Mouse (Mus musculus) erythroblast, embryonic 14.5 days (primary cell): ENCODE data around the gene Hyal3. TPM values are rescaled to one million over a fixed set of nuclear protein-coding genes. Genes with fewer than 3 reads are reported as not detected.

ENCODE experiments used
- H3K27me3 ChIP-seq: 2 replicates; pipeline ENCODE4 v1.6.1; 2012; ENCODE audit warnings: inconsistent platforms; ENCODE audit not compliant: control insufficient read depth
- H3K36me3 ChIP-seq: 2 replicates; pipeline ENCODE4 v1.6.1; 2012; ENCODE audit warnings: mild to moderate bottlenecking, inconsistent platforms; ENCODE audit not compliant: control insufficient read depth
- H3K4me1 ChIP-seq: 2 replicates; pipeline ENCODE4 v1.6.1; 2012; ENCODE audit warnings: inconsistent platforms; ENCODE audit not compliant: control insufficient read depth
- H3K4me3 ChIP-seq: replicated peaks from 2 replicates; pipeline ENCODE3; 2012; ENCODE audit warnings: moderate library complexity, mild to moderate bottlenecking, inconsistent platforms
- H3K9me3 ChIP-seq: 2 replicates; pipeline ENCODE4 v1.6.1; 2012; ENCODE audit warnings: low read length, inconsistent platforms, mixed read lengths; ENCODE audit not compliant: control insufficient read depth
- GATA1 ChIP-seq: IDR thresholded peaks from 2 replicates; pipeline ENCODE4 v1.6.1; 2012; ENCODE audit warnings: low read length, inconsistent platforms, mixed read lengths
- TAL1 ChIP-seq: IDR thresholded peaks from 3 replicates; pipeline ENCODE4 v1.6.1; 2012; ENCODE audit warnings: low read length, inconsistent platforms, mixed read lengths
- polyA plus RNA-seq: library from polyadenylated mRNA; stranded (reverse); fragments of >175 nt; gene quantifications from 2 replicates; pipeline ENCODE4 v1.2.3, GENCODE M21; 2012

Gene Hyal3
- polyA plus RNA-seq, 1 experiment = not detected

DNA sequence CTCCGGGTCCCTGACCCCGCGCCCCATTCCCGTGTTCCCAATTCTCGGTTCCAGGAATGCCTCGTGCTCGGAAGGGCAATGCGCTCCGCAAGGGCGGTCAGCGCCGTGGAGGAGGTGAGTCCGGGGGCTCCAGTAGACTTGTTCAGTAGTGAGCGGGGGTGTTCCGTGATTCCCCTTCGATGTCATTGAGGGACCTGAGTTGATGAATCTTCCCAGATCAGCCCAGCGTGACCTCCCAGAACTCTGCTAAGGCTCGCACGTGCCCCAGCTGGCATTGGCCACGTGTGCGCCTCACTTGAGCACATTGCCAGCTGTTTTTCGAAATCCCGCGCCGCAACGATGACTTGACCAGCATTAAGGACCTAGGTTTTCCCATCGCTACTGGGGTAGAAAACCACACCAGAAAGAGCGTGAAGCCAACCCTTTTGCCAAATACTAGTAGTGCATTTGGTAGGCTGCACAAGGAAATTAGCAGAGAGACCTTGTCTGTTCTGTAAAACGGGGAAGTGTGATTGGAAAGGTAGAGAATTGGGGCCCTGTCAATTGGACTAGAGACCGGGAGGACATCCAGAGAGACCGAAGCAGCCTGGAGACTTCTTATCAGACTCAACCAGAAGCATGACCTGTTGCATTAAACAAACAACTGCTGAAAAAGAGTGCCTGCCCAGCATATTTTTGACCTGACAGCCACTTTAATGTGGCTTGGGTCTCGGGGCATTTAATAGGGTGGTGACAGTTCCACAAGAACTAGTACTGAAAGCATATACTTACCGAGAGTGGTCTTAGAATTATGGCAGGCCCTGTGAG lies 7.4 kb downstream of the Hyal3 start:
- Histone ChIP-seq H3K27me3 (no peaks in the 10 kb centered on the region; the same call in 1 of the 2 replicates), H3K36me3 (peaks cover 82% of the 10 kb centered on the region), H3K9me3 (no peaks in the 10 kb centered on the region), H3K4me1 (peaks cover 81% of the 10 kb centered on the region), H3K4me3 (peak overlapping the region; percentile 78)
- TF ChIP-seq GATA1 = peak; percentile 43
- peak; percentile 72 for TF ChIP-seq TAL1

DNA sequence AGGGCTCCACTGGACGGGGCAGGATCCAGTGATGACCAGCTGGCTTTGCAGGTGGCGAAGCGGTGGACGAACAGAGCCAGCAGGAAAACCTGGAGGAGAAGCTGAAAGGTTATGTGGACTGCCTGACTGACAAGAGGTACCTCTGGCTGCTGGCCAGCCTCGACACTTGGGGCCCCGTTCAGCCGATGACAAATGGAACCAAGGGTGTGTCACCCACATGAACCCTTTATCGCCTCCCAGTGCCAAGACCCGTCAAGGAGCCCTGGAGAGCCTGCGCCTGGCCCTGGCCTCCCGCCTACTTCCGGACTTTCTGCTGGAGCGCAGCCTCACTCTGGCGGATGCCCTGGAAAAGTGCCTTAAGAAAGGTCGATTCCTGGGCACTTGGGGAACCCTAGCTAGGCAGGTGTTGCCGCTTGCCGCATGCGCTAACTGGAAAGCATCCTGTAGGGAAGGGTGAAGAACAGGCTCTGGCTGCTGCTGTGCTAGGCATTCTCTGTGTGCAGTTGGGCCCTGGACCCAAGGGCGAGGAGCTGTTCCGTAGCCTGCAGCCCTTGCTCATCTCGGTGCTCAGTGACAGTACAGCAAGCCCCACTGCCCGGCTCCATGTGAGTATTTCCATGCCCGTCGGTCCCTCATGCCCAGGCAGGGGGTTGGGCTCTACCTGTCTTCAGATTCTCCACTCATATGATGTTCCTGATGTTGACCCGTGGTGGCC lies 9.6 kb downstream of the Hyal3 start:
- no peaks in the 10 kb centered on the region for H3K9me3 ChIP-seq
- peak overlapping the region; percentile 78 for H3K4me3 ChIP-seq
- H3K27me3 ChIP-seq = no peaks in the 10 kb centered on the region; the same call in 1 of the 2 replicates
- H3K36me3 ChIP-seq = peaks cover 82% of the 10 kb centered on the region
- TF ChIP-seq GATA1 = no peak
- TF ChIP-seq TAL1 = no peak
- peaks cover 71% of the 10 kb centered on the region for H3K4me1 ChIP-seq

DNA sequence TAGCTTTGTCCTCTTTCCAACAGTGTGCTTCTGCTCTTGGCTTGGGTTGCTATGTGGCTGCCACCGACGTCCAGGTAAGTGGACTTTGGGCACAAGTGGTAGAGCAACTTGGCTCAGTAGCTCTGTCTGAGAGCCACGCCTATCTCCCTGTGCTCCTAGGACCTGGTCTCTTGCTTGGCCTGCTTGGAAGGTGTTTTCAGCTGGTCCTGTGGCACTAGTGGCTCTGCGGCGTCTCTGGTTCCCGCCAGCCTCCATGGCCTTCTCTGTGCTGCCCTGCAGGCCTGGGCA lies 10.1 kb downstream of the Hyal3 start:
- peaks cover 81% of the 10 kb centered on the region for H3K36me3 ChIP-seq
- peaks cover 66% of the 10 kb centered on the region for H3K4me1 ChIP-seq
- H3K4me3 ChIP-seq = peak overlapping the region; percentile 78
- TF ChIP-seq GATA1 (no peak), TAL1 (no peak)
- H3K9me3 ChIP-seq = no peaks in the 10 kb centered on the region
- no peaks in the 10 kb centered on the region; the same call in 1 of the 2 replicates for H3K27me3 ChIP-seq

DNA sequence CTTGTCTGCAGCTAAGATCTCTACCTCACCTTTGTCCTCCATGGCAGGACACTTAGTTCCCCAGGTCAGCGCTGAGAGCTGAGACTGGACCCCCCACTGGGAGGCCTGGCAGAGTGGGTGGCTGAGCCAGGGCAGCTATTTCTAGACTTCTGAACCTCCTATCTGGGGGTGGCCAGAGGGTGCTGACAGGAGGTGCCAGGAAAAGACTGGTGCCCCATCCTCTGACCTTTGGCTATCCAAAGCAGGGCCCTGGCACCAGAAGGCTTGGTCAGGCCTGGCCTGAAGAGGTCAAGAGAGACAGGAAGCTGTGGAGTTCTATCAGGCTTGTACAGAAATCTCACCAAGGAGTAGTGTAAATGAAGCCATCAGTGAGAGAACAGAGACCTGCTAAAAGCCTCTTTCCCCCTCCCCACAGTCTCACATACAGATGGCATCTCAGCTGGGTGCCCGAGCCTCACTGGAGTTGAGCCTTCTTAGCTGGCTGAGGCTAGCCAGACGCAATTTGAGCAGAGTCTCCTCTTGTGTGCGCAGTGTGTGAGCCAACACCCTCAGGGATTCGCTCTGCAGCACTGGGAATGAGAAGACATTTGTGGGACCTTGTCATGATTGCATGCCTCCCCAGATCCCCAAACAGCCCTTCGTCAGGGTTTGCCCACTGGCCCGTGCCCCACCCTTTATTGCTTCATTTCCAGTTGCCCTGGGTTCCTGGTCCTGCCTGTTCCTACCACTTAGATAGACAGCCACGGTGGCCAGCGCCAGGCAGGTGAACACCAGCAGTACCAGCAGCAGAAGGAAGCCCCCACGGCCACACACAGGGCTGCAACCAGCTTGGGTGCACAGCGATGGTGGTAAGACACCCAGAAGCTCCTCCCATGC lies 12.7 kb downstream of the Hyal3 start:
- Histone ChIP-seq H3K36me3 (peaks cover 77% of the 10 kb centered on the region), H3K4me1 (peaks cover 64% of the 10 kb centered on the region), H3K4me3 (no peak overlapping the region), H3K27me3 (peaks cover 3% of the 10 kb centered on the region), H3K9me3 (no peaks in the 10 kb centered on the region)
- no peak for TF ChIP-seq TAL1

DNA sequence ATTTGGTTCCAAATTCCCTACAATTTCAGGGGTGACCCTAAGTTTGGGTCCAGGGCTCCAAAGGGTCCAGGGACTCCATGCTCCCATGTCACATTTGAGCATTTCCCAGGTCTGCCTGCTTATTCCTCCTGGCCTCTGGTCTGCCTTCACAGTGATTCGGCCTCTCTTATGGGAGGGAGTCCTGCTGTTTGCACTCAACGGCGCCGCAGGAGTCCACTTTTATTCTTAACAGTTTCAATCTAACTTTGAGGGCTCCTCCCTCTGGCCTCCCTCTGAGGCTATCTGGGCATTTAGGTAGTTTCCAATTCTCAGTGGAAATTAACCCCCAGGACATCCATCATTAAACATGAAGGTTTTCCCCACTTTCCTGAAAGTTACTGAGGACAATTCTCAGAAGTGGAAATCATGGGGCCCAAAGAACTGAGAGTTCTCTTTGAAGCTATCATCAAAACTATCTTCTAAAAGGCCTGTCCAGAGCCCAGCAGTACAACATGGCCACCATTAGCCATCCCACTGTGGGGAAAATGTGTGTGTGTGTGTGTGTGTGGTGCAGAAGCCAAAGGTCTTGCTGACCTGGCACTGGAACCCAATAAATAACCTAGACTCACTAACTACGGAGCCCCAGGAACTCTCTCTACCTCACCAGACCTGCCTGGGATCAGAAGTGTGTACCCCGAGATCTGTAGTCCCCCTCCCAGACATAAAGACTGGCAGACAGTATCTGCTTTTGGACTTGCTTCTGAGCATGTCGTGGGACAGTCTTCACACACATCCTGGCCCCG lies 13.9 kb downstream of the Hyal3 start:
- Histone ChIP-seq H3K36me3 (peaks cover 66% of the 10 kb centered on the region), H3K4me1 (peaks cover 56% of the 10 kb centered on the region), H3K4me3 (no peak overlapping the region)

DNA sequence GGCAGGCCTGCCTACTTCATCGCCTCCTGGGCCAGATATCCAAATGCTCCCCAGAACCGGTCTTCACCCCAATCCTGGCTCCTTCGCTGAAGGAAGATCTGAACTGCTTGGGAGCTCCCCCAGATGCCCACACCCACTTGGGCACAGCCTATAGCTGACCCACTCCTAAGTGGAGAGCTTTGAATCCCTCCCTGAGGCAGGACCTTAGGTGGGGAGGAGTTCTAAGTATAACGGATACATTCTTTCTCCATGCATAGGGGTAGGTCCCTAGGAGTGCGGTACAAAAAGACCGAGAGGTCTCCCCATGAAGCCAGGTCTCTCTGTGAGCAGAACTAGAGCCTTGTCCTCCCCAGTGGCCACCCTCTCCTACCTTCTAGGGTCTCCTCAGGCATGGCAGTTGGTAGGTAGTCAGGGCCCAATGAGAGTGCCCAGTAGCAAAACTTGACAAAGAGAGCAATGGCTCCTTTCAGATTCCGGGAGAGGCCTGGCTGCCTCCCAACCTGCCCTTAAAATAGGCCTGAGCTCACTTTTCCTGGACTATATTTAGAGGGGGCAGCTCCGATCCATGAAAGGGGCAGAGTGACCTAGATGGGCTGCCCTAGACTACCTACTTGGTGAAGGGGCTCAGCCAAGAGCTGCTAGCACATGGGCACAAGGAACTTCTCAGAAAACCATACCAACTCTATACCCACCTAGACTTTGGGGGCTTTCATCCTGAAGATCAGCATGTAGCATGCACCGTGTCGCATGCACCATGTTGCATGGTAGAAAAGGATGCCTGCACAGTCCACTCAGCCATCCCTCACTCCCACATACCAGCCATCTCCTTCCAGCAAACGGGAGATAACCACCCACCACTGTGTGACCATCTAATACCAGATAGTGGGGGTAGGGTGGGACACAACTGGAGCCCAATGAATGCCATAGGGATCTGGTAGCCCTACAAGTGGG lies 16.3 kb downstream of the Hyal3 start:
- Histone ChIP-seq H3K9me3 (no peaks in the 10 kb centered on the region), H3K4me3 (no peak overlapping the region), H3K27me3 (peaks cover 33% of the 10 kb centered on the region), H3K36me3 (peaks cover 42% of the 10 kb centered on the region), H3K4me1 (peaks cover 53% of the 10 kb centered on the region)
- no peak for TF ChIP-seq GATA1
- no peak for TF ChIP-seq TAL1

More for the DNA sequence above, 13.9 kb downstream of the Hyal3 start:
- Histone ChIP-seq H3K27me3 (peaks cover 14% of the 10 kb centered on the region), H3K9me3 (no peaks in the 10 kb centered on the region)
- TF ChIP-seq GATA1 (no peak), TAL1 (no peak)

DNA sequence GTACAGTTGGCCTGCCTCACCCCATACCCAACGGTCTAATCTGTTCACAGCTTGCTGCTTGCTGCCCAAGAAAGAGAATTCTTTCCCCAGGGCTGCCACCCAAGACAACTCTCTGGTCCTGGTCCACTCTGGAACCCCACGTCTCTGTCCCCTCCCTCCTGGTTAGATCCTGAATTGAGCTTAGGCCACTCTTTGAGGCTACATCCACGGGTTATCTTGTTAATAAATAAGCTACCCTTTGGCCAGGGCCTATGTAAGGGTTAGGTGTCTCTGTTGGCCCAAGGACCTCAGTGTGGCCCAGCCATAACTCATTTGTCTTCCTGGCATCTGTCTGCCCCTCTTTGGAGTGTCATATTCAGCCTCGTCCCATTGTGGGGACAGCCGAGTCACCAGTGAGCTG lies 17.8 kb downstream of the Hyal3 start:
- Histone ChIP-seq H3K27me3 (peaks cover 37% of the 10 kb centered on the region), H3K4me1 (peaks cover 53% of the 10 kb centered on the region), H3K9me3 (no peaks in the 10 kb centered on the region), H3K36me3 (peaks cover 27% of the 10 kb centered on the region), H3K4me3 (no peak overlapping the region)
- TF ChIP-seq GATA1 (no peak), TAL1 (no peak)

DNA sequence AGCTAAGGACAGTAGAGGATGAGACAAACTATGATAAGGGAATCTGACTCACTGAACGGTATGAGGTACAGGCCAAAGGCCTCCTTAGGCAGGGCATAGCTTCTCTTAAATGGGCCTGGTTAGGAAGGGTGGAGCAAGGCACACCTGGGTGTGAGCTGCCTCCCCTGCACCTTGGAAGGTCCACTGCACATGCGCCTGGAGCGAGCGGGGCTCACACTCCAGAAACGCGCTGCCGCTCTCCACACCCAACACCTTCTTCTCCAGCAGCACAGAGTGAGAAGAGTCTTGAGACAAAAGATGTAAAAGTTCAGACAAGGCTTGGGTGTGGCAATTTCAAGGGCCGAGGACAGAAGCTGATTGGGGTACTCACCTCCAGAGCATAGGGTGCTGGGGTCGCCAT lies 18.8 kb downstream of the Hyal3 start:
- no peak for TF ChIP-seq GATA1
- no peak for TF ChIP-seq TAL1
- Histone ChIP-seq H3K4me1 (peaks cover 45% of the 10 kb centered on the region), H3K36me3 (peaks cover 16% of the 10 kb centered on the region), H3K4me3 (no peak overlapping the region), H3K9me3 (no peaks in the 10 kb centered on the region), H3K27me3 (peaks cover 43% of the 10 kb centered on the region)
